Mouse (Mus musculus): ENCODE measurements around the gene Csrp2. TPM values are rescaled to one million over a fixed set of nuclear protein-coding genes. Genes with fewer than 3 reads are reported as not detected.

Gene Csrp2
- polyA plus RNA-seq, 1 experiment from 2014 or later, result 175 TPM

DNA sequence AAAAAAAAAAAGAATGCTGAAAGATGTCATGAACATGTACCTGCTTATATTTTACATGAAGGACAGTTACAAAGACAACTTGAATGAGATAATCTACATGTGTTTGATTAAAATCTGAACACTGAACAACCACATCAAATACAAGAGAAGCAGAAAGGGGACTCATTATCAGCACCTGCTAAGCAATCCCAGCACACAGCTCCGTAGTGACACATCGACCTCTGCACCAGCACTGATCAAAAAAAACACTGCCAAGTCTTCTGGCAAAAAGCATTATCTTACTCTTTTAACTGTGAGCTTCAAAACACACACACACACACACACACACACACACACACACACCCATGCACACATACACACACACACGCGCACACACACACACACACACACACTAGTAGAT, 32.2 kb downstream of the Csrp2 start:
- Histone ChIP-seq H3K4me3 (no peak overlapping the region), H3K36me3 (peaks cover 51% of the 10 kb centered on the region), H3K4me1 (replicated peaks) (peaks cover 6% of the 10 kb centered on the region; the same call in 1 of the 2 replicates), H3K4me2 (no peak overlapping the region), H3K9me3 (no peaks in the 10 kb centered on the region), H3K27ac (replicated peaks) (no peak overlapping the region), H3K9ac (no peak overlapping the region), H3K27me3 (no peaks in the 10 kb centered on the region)
- WGBS, result 88% methylated on average over 4 of the region's 4 CpGs
- ATAC-seq (ENCODE audit: low read depth), result no peak

GRCm38 (mm10) chr10:110952271-110952670, 32.7 kb downstream of the Csrp2 start:
- no peaks in the 10 kb centered on the region for H3K9me3 ChIP-seq
- 84% methylated on average over 8 of the region's 8 CpGs for WGBS
- no peak for ATAC-seq (ENCODE audit: low read depth)
- H3K4me2 ChIP-seq, result no peak overlapping the region
- no peak overlapping the region for H3K9ac ChIP-seq
- H3K27me3 ChIP-seq, result no peaks in the 10 kb centered on the region
- H3K4me1 ChIP-seq (replicated peaks), result peaks cover 6% of the 10 kb centered on the region; the same call in 1 of the 2 replicates
- no peak overlapping the region for H3K4me3 ChIP-seq
- no peak overlapping the region; the same call in 1 of the 2 replicates for H3K27ac ChIP-seq (replicated peaks)
- H3K36me3 ChIP-seq, result peaks cover 51% of the 10 kb centered on the region

DNA sequence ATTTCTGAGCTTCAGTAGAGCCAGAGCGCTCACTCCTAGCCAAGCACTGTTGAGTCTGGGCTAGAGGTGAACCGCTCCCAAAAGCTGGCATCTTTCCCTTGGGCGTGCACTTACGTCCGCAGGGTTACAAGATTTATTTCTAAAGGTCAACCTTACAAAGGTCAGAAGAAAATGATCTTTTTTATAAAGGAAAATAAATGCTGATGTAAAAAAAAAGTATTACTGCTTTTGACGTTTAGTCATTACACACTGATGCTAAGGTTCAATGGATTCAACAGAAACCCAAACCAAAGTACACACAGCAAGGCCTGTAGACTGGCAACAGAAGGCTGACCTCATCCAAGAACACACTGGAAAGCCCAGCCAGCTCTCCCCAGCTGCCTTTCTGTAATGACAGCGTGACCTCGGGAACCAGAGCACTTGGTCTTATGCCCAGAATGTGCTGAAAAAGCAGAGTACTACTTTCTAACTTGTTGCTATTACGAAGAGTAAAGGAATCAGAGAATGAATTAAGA, 33.4 kb downstream of the Csrp2 start:
- Histone ChIP-seq H3K9me3 (no peaks in the 10 kb centered on the region), H3K4me3 (no peak overlapping the region), H3K4me2 (no peak overlapping the region), H3K4me1 (replicated peaks) (peaks cover 6% of the 10 kb centered on the region; the same call in 1 of the 2 replicates), H3K27ac (replicated peaks) (peak overlapping the region; percentile 61), H3K36me3 (peaks cover 49% of the 10 kb centered on the region), H3K27me3 (no peaks in the 10 kb centered on the region), H3K9ac (no peak overlapping the region)
- WGBS, result 61% methylated on average over 9 of the region's 9 CpGs
- ATAC-seq (ENCODE audit: low read depth), result peak; percentile 81; the same call in 1 of the 2 replicates

DNA sequence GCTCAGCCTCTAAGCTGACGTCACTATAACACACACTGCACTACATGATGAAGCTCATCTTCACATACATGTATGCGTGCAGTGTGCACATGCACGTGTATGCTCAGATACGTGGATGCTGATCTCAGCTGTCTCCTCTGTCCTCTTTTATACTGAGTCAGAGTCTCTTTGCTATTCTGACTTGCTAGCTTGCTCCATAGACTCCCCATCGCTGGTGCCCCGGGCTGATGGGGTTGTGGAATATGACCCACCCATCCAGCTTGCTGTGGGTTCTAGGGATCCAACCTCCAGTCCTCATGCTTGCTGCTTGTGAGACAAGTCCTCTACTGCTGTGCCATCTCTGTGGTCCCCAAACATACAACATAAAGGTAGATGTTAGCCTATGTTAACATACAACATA, 39.3 kb downstream of the Csrp2 start:
- Histone ChIP-seq H3K9me3 (no peaks in the 10 kb centered on the region), H3K36me3 (peaks cover 55% of the 10 kb centered on the region), H3K27ac (replicated peaks) (no peak overlapping the region), H3K4me2 (no peak overlapping the region), H3K9ac (no peak overlapping the region), H3K4me1 (replicated peaks) (no peaks in the 10 kb centered on the region), H3K27me3 (no peaks in the 10 kb centered on the region), H3K4me3 (no peak overlapping the region)
- no peak for ATAC-seq (ENCODE audit: low read depth)
- 94% methylated on average over 6 of the region's 6 CpGs for WGBS

GRCm38 (mm10) chr10:110959781-110960180, 40.2 kb downstream of the Csrp2 start:
- ATAC-seq (ENCODE audit: low read depth), result no peak
- H3K36me3 ChIP-seq, result peaks cover 53% of the 10 kb centered on the region
- no peak overlapping the region for H3K9ac ChIP-seq
- H3K27me3 ChIP-seq, result no peaks in the 10 kb centered on the region
- WGBS, result 95% methylated on average over 8 of the region's 8 CpGs
- H3K27ac ChIP-seq (replicated peaks), result no peak overlapping the region
- H3K4me1 ChIP-seq (replicated peaks), result no peaks in the 10 kb centered on the region
- no peaks in the 10 kb centered on the region for H3K9me3 ChIP-seq
- H3K4me2 ChIP-seq, result no peak overlapping the region
- H3K4me3 ChIP-seq, result no peak overlapping the region

DNA sequence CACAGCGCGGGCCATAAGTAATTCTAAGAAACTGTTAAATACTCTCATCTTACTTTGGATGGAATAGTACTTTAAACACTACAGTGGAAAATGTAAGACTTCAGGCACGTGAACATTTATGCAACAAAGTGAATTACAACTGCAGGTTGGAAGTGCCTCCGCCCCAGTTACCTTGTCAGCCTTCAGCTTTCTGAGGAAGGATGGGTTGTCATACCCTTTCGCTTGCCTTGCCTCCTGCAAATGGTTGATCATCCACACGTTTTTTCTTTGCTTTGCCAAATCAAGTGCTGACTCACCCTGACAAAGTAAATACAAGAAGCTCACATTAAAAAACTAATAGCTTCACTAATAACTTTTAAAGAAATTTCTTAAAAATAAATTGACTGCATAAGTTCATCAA, 41.3 kb downstream of the Csrp2 start:
- Histone ChIP-seq H3K9me3 (no peaks in the 10 kb centered on the region), H3K27me3 (no peaks in the 10 kb centered on the region), H3K4me2 (no peak overlapping the region), H3K36me3 (peaks cover 46% of the 10 kb centered on the region), H3K9ac (no peak overlapping the region), H3K4me3 (no peak overlapping the region), H3K4me1 (replicated peaks) (no peaks in the 10 kb centered on the region), H3K27ac (replicated peaks) (no peak overlapping the region)
- WGBS, result 93% methylated on average over 6 of the region's 6 CpGs
- ATAC-seq (ENCODE audit: low read depth), result no peak

DNA sequence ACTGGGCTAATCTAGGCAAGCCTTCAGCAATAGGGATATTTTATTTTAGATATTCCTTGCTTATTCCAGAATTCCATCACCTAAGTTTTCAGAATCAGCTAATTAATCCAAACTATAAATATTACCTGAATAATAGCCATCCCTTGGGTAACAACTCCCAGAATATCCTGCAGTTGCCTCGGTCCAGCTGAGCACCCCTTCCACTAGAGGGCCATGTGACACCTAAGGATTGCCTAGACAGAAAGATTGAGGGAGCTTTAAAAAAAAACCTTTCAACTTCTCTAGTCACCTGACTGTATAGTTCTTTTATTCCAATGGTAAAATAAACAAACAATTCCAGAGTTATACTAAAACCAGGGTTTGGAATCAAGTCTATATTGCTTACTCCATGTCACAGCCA, 42.6 kb downstream of the Csrp2 start:
- WGBS, result 45% methylated on average over 1 of the region's 1 CpGs
- Histone ChIP-seq H3K4me1 (replicated peaks) (no peaks in the 10 kb centered on the region), H3K4me2 (no peak overlapping the region), H3K4me3 (no peak overlapping the region), H3K27ac (replicated peaks) (no peak overlapping the region), H3K36me3 (peaks cover 44% of the 10 kb centered on the region), H3K9me3 (no peaks in the 10 kb centered on the region), H3K9ac (no peak overlapping the region), H3K27me3 (no peaks in the 10 kb centered on the region)
- ATAC-seq (ENCODE audit: low read depth), result no peak

DNA sequence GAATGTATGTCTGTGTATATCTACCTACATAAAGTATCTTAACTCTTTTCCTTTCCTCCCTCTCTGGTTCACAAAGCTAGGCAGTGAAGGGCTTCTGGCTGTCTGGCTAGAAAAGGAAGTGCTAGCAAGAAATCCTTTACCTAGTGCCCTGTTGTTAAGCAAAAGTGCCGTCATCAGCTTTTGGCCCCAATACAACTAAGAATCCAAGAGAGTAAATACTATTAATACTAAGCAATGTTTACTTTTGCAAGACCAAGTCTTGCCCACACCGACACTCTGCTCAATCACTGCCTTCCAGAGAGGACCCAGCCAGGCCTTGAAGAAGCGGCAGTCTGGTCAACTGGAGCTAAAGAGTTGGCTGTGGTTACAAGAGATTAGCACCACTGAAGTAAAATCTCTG, 51.5 kb downstream of the Csrp2 start:
- Histone ChIP-seq H3K4me1 (replicated peaks) (no peaks in the 10 kb centered on the region), H3K9me3 (no peaks in the 10 kb centered on the region), H3K36me3 (peaks cover 51% of the 10 kb centered on the region), H3K4me3 (no peak overlapping the region), H3K27ac (replicated peaks) (no peak overlapping the region), H3K9ac (no peak overlapping the region), H3K27me3 (no peaks in the 10 kb centered on the region), H3K4me2 (no peak overlapping the region)
- 96% methylated on average over 3 of the region's 3 CpGs for WGBS
- ATAC-seq (ENCODE audit: low read depth), result no peak

DNA sequence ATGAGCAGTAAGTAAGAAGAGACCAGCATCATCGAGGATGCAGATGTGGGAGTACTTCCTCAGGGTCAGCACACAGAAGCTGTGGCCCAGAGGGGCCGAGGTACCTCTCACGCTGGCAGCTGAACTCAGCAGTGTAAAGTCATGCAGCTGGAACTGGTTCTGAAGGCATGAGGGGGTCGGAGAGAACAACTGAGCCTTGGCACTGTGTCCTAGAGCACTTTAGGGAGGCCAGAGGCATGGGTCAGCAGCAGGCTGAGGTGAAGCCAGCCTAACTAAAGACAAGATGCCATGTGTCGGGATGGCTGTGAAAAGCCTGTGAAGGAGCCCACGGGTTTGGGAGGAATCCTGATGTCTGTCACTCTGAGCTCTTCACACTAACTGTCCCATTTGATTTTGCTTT, 51.9 kb downstream of the Csrp2 start:
- Histone ChIP-seq H3K9ac (no peak overlapping the region), H3K4me3 (no peak overlapping the region), H3K9me3 (no peaks in the 10 kb centered on the region), H3K4me2 (no peak overlapping the region), H3K27ac (replicated peaks) (no peak overlapping the region), H3K4me1 (replicated peaks) (no peaks in the 10 kb centered on the region), H3K36me3 (peaks cover 50% of the 10 kb centered on the region), H3K27me3 (no peaks in the 10 kb centered on the region)
- ATAC-seq (ENCODE audit: low read depth), result no peak
- WGBS, result 85% methylated on average over 6 of the region's 6 CpGs

- Histone ChIP-seq H3K9ac (no peak overlapping the region), H3K4me2 (no peak overlapping the region), H3K36me3 (peaks cover 48% of the 10 kb centered on the region), H3K9me3 (no peaks in the 10 kb centered on the region), H3K4me3 (no peak overlapping the region), H3K27me3 (no peaks in the 10 kb centered on the region), H3K4me1 (replicated peaks) (no peaks in the 10 kb centered on the region), H3K27ac (replicated peaks) (no peak overlapping the region)
- no peak for ATAC-seq (ENCODE audit: low read depth)
- 78% methylated on average over 9 of the region's 9 CpGs for WGBS
Measured at GRCm38 (mm10) chr10:110971998-110972397, 52.4 kb downstream of the Csrp2 start.

DNA sequence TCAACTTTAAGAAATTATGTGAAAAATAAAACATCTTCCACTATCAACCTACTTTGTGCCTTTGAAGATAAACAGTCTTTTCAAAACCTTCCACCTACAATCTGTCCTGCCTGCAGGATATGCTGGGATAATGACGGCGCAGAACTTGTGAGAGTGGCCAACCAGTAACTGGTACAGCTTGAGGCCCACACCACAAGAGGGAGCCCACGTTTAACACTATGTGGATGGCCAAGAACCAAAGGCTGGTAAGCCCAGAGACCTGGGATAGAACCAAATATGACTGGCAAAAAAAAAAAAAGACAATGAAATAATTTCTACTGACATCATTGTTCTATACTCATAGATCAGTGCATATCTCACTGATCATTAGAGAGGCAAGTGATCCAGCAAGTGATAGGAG, 54.9 kb downstream of the Csrp2 start:
- H3K9ac ChIP-seq, result no peak overlapping the region
- H3K4me1 ChIP-seq (replicated peaks), result no peaks in the 10 kb centered on the region
- H3K4me3 ChIP-seq, result no peak overlapping the region
- no peak overlapping the region for H3K4me2 ChIP-seq
- H3K36me3 ChIP-seq, result peaks cover 49% of the 10 kb centered on the region
- no peaks in the 10 kb centered on the region for H3K9me3 ChIP-seq
- 0 out of 2 replicates have a peak overlapping the region, but pooled peaks have one; percentile 6 for H3K27ac ChIP-seq (replicated peaks)
- H3K27me3 ChIP-seq, result no peaks in the 10 kb centered on the region
- 48% methylated on average over 3 of the region's 3 CpGs for WGBS
- no peak for ATAC-seq (ENCODE audit: low read depth)

DNA sequence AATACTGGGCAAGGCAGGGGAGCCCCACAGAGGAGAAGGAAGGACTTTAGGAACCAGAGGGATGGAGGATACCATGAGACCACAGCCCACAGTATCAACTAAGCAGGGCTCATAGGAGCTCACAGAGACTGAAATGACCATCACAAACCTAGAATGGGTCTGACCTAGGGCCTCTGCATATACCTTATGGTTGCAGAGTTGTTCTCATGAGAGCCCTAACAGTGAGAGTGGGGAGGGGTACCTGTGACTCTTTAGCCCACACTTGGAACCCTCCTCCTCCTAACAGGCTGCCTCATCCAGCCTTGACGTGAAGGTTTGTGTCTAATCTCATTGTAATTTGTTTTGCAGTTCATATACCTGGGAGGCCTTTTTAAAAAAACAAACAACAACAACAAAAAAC, 55.3 kb downstream of the Csrp2 start:
- no peak overlapping the region for H3K4me2 ChIP-seq
- H3K9ac ChIP-seq, result no peak overlapping the region
- no peak overlapping the region for H3K4me3 ChIP-seq
- H3K36me3 ChIP-seq, result peaks cover 47% of the 10 kb centered on the region
- 82% methylated on average over 1 of the region's 1 CpGs for WGBS
- no peaks in the 10 kb centered on the region for H3K27me3 ChIP-seq
- H3K9me3 ChIP-seq, result no peaks in the 10 kb centered on the region
- H3K4me1 ChIP-seq (replicated peaks), result no peaks in the 10 kb centered on the region
- 0 out of 2 replicates have a peak, but pooled peaks have one; percentile 36 for ATAC-seq (ENCODE audit: low read depth)
- 0 out of 2 replicates have a peak overlapping the region, but pooled peaks have one; percentile 6 for H3K27ac ChIP-seq (replicated peaks)

- WGBS, result 6% methylated on average over 1 of the region's 1 CpGs
- no peak overlapping the region for H3K27ac ChIP-seq (replicated peaks)
- H3K4me2 ChIP-seq, result no peak overlapping the region
- H3K9ac ChIP-seq, result no peak overlapping the region
- H3K27me3 ChIP-seq, result no peaks in the 10 kb centered on the region
- peak; percentile 63; the same call in 1 of the 2 replicates for ATAC-seq (ENCODE audit: low read depth)
- H3K4me1 ChIP-seq (replicated peaks), result no peaks in the 10 kb centered on the region
- no peak overlapping the region for H3K4me3 ChIP-seq
- H3K36me3 ChIP-seq, result peaks cover 49% of the 10 kb centered on the region
- no peaks in the 10 kb centered on the region for H3K9me3 ChIP-seq
Measured at GRCm38 (mm10) chr10:110976046-110976445, 56.5 kb downstream of the Csrp2 start.

Data from neural tube, embryonic 13.5 days (tissue).